Mouse (Mus musculus) kidney, postnatal 10 days (tissue): ENCODE data around the gene Dop1a.

ENCODE experiments used
- DNase-seq: peaks from one replicate; pipeline ENCODE4 v3.0.0; 2021; ENCODE audit warnings: mixed read lengths

The Dop1a gene

GRCm38 (mm10) chr9:86507437-86507836 lies 40.5 kb downstream of the Dop1a start:
- no peak for DNase-seq

DNA sequence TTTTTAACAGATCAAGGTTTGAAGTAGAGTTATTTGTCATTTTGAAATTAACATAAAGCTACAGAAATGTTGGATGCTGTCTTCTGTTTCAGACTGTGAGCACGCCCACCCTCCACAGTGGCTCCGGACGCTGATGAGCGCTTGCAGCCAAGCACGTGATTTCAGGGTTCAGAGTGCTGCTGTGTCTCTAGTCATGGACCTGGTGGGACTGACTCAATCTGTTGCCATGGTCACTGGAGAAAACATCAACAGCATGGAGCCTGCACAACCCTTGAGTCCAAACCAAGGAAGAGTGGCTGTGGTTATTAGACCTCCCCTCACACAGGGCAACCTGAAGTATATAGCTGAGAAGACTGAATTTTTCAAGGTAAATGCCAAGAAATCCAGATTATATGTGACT lies 46.8 kb downstream of the Dop1a start:
- no peak for DNase-seq

GRCm38 (mm10) chr9:86514390-86514789 lies 47.4 kb downstream of the Dop1a start:
- DNase-seq: no peak

DNA sequence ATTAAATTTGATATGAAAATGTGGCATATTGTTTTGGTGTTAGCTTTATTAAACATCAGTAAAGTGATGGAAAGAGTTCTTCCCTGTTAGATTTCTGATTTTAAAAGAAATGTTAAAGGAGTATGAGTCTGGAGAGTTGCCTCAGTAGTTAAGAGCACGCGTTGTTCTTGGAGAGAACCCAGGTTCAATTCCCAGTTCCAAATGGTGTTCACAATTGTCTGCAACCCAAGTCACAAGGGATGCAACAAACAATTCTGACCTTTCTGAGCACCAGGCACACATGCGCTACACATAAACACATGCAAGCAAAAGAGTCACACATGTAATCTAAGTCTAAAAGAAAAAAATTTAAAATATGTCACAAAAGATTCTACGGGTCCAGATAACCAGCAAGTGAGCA lies 47.8 kb downstream of the Dop1a start:
- DNase-seq: no peak

- no peak for DNase-seq
Observed at GRCm38 (mm10) chr9:86522335-86522734, 55.4 kb downstream of the Dop1a start.

DNA sequence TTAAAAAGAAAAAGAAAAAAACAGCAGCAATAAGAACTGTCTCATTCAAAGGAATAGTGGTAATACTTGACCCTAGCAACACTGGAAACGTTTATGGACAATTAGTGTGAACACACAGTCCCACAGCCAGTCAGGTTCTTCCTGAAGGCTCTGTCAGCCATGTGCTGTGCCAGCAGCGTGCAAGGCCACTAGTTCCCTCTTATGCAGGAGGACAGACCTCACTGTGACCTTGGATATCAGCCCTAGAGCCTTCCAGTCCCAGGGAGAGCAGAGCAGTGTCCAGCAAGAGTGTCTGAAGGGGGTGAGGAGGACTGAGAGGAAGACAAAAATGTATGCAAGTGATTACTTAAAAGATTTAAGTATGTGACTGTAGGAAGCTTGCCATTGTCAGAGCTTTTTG lies 58.6 kb downstream of the Dop1a start:
- no peak for DNase-seq

GRCm38 (mm10) chr9:86534071-86534470 lies 67.1 kb downstream of the Dop1a start:
- DNase-seq: no peak

GRCm38 (mm10) chr9:86543451-86543850 lies 76.5 kb downstream of the Dop1a start:
- DNase-seq: no peak

DNA sequence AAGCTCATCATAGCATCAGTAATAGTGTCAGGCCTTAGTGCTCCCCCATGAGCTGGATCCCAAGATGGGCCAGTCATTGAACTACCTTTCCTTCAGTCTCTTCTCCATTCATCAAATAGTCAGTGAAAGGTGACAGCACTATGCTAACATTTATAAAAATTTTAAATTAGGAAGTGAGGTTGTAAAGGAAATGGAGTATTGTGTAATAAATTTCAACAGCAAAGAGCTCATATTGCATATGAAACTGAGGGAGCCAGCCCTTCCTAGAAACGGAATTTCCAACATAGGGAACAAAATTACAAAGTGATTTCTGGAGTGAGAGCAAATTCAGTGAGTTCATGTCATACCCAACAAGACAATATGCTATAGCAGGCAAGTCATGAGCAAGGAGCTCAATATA lies 77.6 kb downstream of the Dop1a start:
- no peak for DNase-seq

DNA sequence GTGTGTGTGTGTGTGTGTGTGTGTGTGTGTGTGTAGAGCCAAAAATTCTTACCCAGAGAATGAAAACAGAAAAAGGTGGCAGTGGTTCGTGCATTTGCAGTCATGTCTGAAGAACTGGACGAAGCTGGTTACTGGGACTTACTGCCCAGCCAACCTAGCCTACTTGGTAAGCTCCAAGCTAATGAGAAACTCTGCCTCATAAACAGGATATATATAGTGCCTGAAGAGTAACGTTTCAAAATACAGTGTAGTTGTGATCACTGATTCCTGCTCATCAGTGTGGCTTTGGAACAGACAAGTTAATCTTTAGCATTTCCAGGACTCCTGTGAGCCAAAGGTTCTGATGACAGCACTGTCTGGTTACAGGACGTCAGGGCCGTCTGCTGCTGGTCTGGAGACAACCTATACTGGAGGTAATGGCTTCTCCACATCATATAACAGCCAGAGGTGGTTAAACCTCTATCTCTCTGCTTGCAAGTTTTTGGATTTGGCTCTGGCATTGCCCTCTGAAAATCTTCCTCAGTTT lies 82.7 kb downstream of the Dop1a start:
- no peak for DNase-seq

DNA sequence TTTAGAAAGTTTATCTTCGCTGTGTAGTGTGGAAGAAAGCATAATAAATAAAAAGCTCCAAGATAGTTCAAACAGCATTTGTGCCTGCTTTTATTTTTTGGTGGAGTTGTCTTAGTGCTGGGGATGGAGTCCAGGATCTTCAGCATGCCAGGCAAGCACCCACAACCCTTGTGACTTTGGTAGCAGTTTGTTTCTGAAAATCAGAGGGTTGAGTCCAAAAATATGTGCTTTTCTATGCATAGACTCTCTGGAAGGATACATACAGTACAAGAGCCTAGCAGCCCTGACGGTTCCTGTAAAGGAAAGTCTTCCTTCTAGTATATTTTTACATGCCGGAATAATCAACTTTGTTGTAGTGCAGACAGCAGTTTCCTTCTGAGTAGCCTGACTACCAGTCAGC lies 83.8 kb downstream of the Dop1a start:
- no peak for DNase-seq

DNA sequence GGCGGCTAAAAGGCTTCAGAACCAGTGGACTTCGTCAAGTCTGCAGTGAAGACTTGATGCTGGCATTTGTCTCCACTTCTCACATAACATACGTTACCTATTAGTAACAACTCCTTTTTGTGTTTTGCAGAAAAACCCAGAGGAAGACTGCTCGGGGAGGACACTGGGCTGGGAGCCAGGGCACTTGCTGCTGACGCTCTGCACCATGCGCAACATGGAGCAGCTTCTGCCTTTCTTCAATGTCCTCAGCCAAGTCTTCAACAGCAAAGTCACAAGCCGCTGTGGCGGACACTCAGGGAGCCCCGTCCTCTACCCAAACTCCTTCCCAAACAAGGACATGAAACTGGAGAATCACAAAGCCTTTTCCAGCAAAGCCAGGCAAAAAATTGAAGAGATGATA lies 86.9 kb downstream of the Dop1a start:
- peak; percentile 22 for DNase-seq

GRCm38 (mm10) chr9:86554641-86555040 lies 87.7 kb downstream of the Dop1a start:
- DNase-seq: no peak

DNA sequence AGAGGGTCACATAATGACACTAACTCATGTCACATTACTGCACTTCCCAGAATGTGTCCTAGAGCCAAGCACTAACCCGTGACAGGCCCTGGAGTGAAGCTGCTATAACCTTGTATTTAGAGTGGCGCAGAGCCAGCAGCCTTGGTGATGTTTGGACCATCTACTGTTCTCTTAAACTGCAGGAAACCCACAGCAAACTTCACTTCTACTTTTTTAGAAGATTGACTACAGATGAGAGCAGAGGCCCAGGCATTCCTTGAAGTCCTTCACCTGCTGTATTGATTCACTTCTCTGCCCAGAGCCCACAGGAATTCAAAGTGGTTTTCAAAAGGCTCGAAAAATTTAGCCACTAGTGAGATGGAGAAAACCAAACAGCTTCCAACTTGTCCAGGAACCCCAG lies 93.6 kb downstream of the Dop1a start:
- DNase-seq: peak; percentile 56

DNA sequence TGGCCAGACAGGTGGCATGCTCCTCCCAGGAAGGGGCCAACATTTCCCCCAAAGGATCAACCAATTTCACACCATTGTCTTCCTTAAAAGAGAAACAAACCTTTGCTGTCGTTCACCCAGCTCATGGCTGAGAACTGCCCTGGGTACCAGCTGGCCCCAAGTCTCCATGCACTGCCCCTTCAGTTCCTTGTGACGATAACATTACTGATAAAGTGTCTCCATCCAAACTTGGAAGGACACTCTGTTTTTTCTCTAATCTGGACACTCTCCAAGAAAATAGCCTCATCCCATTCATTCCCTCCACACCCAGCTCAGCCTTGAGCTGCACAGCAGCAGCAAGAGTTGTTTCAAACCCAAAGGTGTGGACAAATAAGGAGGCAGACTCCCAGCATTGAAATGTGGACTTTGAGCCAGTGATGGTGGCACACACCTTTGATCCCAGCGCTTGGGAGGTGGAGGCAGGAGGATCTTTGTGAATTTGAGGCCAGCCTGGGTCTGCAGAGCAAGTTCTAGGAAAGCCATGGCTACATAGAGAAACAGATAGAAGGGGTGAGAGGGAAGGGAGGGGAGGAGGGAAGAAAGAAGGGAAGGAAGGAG lies 102.5 kb downstream of the Dop1a start:
- no peak for DNase-seq

DNA sequence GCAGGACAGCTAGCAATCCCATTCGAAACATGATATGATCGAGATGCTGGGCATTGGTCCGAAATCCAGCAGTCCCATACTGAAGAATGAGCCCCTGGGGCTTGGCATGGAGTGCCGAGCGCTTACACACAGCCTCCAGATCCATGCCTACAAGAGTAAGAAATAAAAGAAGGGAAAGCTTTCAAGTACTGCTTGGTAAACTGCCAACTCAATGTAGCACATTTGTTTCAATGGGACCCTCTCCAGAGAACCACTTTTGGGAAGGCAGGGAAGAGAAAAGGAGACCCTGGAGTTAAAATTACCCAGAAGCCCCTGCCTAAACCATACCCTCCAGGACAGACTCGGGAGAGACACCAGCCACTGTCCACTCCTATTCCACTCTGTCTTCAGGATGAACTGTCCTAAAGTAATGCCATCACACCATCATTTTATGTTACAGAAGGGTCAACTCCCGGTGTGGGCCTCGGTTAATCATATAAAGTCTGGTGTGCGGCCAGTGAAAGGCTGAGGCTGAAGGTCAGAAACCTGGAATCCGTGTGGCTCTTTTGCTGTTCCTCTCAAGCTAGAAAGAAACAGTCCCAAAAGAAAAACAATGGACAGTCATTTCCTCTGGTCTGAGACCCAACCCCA lies 103.4 kb downstream of the Dop1a start:
- peak; percentile 15 for DNase-seq

GRCm38 (mm10) chr9:86570946-86571345 lies 104.0 kb downstream of the Dop1a start:
- no peak for DNase-seq

- peak; percentile 99 for DNase-seq
Observed at GRCm38 (mm10) chr9:86571540-86572135, 104.7 kb downstream of the Dop1a start, which contains the start of the genes Pgm3 and Rwdd2a. Gene Pgm3 (minus strand): TSS chr9:86571842. Gene Rwdd2a (plus strand): TSS chr9:86571991.

DNA sequence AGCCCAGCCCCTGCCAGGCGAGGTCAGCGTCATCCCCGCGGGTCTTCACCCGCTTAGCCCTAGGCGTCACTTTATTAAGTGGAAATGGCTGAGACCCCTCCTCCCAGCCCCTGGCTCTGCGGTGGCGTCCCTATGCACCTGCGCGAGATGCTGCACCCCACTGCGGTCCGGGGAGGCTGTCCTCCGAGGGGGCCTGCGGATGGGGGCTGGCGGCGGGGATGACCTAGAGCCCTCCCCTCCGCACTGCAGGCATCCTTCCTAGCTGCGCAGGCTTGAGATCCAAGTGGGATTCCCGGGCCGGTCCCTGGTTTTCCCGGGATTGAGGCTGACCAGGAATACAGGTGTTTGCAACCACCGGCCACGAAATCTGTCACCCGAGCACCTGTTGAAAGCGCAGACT lies 105.2 kb downstream of the Dop1a start:
- no peak for DNase-seq

DNA sequence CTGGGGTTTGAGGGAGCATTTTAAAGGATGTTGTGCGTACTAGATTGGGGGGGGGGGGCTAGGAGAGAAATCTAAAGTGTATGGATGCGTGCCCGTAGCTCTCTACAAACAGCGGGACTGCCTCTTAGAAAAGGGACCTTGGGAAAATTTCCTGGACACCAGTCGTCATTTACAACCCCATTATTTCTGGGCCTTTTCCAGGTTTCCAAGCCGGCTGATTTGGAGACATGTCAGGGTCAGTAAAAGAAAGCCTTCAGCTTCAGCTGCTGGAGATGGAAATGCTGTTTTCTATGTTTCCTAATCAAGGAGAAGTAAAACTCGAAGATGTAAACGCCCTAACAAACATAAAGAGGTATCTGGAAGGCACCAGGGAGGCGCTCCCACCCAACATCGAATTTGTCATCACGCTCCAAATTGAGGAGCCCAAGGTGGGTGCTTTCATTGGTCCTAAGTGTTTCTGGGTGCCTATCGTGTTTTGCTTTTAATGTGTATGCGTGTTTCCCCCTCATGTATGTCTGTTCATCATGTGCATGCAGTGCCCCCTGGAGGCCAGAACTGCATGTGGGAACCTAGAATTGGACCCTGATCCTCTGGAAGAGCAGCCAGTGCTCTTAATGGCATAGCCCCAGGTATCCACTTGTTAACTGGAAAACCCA lies 105.8 kb downstream of the Dop1a start:
- peak; percentile 90 for DNase-seq

DNA sequence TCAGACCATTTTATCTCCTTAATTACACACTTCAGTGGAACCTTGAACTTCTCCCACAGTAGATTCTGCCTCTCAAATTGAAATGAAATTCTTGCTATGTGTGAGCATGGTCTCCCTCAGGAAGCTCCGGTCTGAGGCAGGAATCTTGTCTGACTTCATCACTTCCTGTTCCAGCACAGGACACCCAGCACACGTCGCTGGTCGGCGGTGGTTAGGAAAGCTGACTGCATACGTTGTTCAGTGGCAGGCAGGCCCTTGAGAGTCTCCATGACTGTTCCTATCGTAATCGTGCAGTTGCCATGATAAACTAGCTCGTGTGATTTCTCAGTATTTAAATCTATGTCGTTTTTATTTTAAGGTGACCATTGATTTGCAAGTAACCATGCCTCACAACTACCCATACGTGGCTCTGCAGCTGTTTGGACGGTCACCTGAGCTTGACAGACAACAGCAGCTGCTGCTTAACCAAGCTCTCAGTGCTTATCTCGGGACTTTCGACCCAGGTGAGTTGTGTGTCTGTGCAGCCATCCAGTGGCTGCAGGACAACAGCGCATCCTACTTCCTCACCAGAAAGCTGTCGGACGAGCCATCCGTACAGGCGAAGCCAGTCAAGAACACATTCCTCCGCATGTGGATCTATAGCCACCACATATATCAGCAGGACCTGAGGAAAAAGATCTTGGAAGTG lies 106.8 kb downstream of the Dop1a start:
- no peak for DNase-seq

GRCm38 (mm10) chr9:86575178-86575577 lies 108.2 kb downstream of the Dop1a start:
- DNase-seq: no peak

DNA sequence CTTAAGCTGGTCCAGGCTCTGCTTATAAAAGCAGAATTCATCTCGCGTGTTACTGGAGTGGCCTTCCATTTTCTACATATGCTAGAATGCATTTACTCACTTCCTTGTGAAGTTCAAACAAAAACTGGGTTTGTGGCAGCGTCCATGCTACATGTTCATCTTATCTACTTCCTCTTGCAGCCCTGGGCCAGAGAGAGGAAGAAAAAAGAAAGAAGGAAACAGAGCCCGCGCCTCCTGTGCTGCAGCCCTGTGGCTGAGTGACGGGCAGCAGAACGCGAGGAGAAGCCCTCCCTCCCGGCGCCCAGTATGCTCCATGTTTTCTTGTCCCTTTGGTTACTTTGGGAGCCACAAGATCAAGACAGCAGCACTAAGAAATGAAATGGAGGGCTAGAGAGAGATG lies 112.7 kb downstream of the Dop1a start:
- no peak for DNase-seq
